Comparison of ENCODE assay signal across 14 mouse cellular contexts in genomic region chr5:124883877-124884276, GRCm38 (mm10). TPM values are rescaled to one million over a fixed set of nuclear protein-coding genes. Genes with fewer than 3 reads are reported as not detected.
A peak's percentile ranks its signal among the peaks of the same experiment; 100 is the strongest.
DNase-seq lines count a peak whose midpoint lies in the region; ATAC-seq lines count a peak whose summit lies in the region.
"Had no signal": no experiment of that assay in that cellular context is flagged by ENCODE, and none has a peak within 500 bp of the region (broad histone marks: within the 10 kb centered on the region; RNA-seq: fewer than 3 reads in every experiment).

No protein-coding gene starts in this region.

- peaks cover 45% of the 10 kb centered on the region for H3K36me3 ChIP-seq in embryonic facial prominence, embryonic 15.5 days
- peaks cover 100% of the 10 kb centered on the region for H3K36me3 ChIP-seq in embryonic facial prominence, embryonic 10.5 days (replicated peaks)

- H3K4me1 ChIP-seq in embryonic facial prominence, embryonic 15.5 days, result no peaks in the 10 kb centered on the region
- H3K4me1 ChIP-seq in embryonic facial prominence, embryonic 10.5 days, result no peaks in the 10 kb centered on the region
- H3K4me1 ChIP-seq: embryonic facial prominence, embryonic 13.5 days; intestine, embryonic 15.5 days; liver, embryonic 15.5 days; stomach, embryonic 15.5 days had no signal

- H3K9me3 ChIP-seq in embryonic facial prominence, embryonic 15.5 days (replicated peaks), result no peaks in the 10 kb centered on the region
- no peaks in the 10 kb centered on the region for H3K9me3 ChIP-seq in embryonic facial prominence, embryonic 10.5 days
- H3K9me3 ChIP-seq: embryonic facial prominence, embryonic 13.5 days; intestine, embryonic 15.5 days; liver, embryonic 15.5 days; megakaryocyte, embryonic 14.5 days; stomach, embryonic 15.5 days had no signal

- H3K27me3 ChIP-seq in embryonic facial prominence, embryonic 15.5 days, result no peaks in the 10 kb centered on the region
- H3K27me3 ChIP-seq in embryonic facial prominence, embryonic 10.5 days (replicated peaks; ENCODE audit: low read depth, poor library complexity, severe bottlenecking), result no peaks in the 10 kb centered on the region
- H3K27me3 ChIP-seq: embryonic facial prominence, embryonic 13.5 days; intestine, embryonic 15.5 days; liver, embryonic 15.5 days; megakaryocyte, embryonic 14.5 days; stomach, embryonic 15.5 days had no signal

- H3K27ac ChIP-seq in embryonic facial prominence, embryonic 15.5 days (replicated peaks), result peak overlapping the region; percentile 29; the same call in 1 of the 2 replicates
- H3K27ac ChIP-seq in embryonic facial prominence, embryonic 10.5 days (replicated peaks), result no peak overlapping the region
- H3K27ac ChIP-seq: embryonic facial prominence, embryonic 13.5 days; intestine, embryonic 15.5 days; liver, embryonic 15.5 days; stomach, embryonic 15.5 days had no signal

- no peak overlapping the region for H3K4me2 ChIP-seq in embryonic facial prominence, embryonic 15.5 days (replicated peaks)
- H3K4me2 ChIP-seq: embryonic facial prominence, embryonic 13.5 days; intestine, embryonic 15.5 days; liver, embryonic 15.5 days; stomach, embryonic 15.5 days had no signal

- H3K4me3 ChIP-seq in embryonic facial prominence, embryonic 15.5 days (replicated peaks), result no peak overlapping the region
- no peak overlapping the region for H3K4me3 ChIP-seq in embryonic facial prominence, embryonic 10.5 days
- H3K4me3 ChIP-seq: embryonic facial prominence, embryonic 13.5 days; intestine, embryonic 15.5 days; liver, embryonic 15.5 days; megakaryocyte, embryonic 14.5 days; stomach, embryonic 15.5 days had no signal

- DNase-seq in embryonic facial prominence, embryonic 10.5 days (ENCODE audit: low spot score), result no peak
- peak; percentile 86 for DNase-seq in cerebellum, adult 9-10 months
- peak; percentile 76 to 89 for DNase-seq in layer of hippocampus, adult 18-20 months (ENCODE audit: low spot score in 2 of 2)
- DNase-seq in right cerebral cortex, adult 18-20 months, result peak; percentile 74
- no peak for DNase-seq in testis, postnatal 10 days (ENCODE audit: low spot score)
- DNase-seq in adrenal gland, postnatal 25 days, result no peak
- DNase-seq in adipocyte (ENCODE audit: low spot score), result no peak
- DNase-seq: gastrocnemius, postnatal 14 days had no signal

- ATAC-seq in embryonic facial prominence, embryonic 15.5 days (ENCODE audit: insufficient number of reproducible peaks, low FRiP score, low TSS enrichment, low read depth), result no peak
- ATAC-seq: intestine, embryonic 15.5 days had no signal

- no peak overlapping the region for H3K9ac ChIP-seq in embryonic facial prominence, embryonic 15.5 days
- H3K9ac ChIP-seq: embryonic facial prominence, embryonic 13.5 days; intestine, embryonic 15.5 days; liver, embryonic 15.5 days; stomach, embryonic 15.5 days had no signal

- WGBS in embryonic facial prominence, embryonic 15.5 days, result 64% methylated on average over 6 of the region's 6 CpGs
- 87% methylated on average over 6 of the region's 6 CpGs for WGBS in embryonic facial prominence, embryonic 10.5 days

RNA-seq across cellular contexts. Expression of gene Zfp664, which starts 21.4 kb away (rescaled TPM):
- polyA plus RNA-seq in embryonic facial prominence, embryonic 15.5 days (2015; fragmentation: Nextera tagmentation; extraction: Ambion mirVana), result 87.2 and 90.4 TPM in 2 replicates
- 162 and 171 TPM in 2 replicates for polyA plus RNA-seq in embryonic facial prominence, embryonic 10.5 days (2016; fragmentation: Nextera tagmentation; extraction: Ambion mirVana)
- 10 to 100 TPM; 68.8 to 69.3 TPM for total RNA-seq in layer of hippocampus, adult 18-20 months (2021)
- total RNA-seq in adrenal gland, postnatal 25 days (2021), result 50.1 and 52.9 TPM in 2 replicates

RNA-seq across cellular contexts. Expression of gene Ccdc92, which starts 21.7 kb away (rescaled TPM):
- 10.0 and 11.7 TPM in 2 replicates for polyA plus RNA-seq in embryonic facial prominence, embryonic 15.5 days (2015; fragmentation: Nextera tagmentation; extraction: Ambion mirVana)
- polyA plus RNA-seq in embryonic facial prominence, embryonic 10.5 days (2016; fragmentation: Nextera tagmentation; extraction: Ambion mirVana), result 12.1 and 13.8 TPM in 2 replicates
- 10 to 100 TPM; 84.6 to 90.7 TPM for total RNA-seq in layer of hippocampus, adult 18-20 months (2021)
- 5.2 TPM in 2 replicates for total RNA-seq in adrenal gland, postnatal 25 days (2021)

Comparison
In these comparisons a context has a peak if more than half of its experiments do, and no peak if none do; other contexts are left out.
1. DNase-seq: peak in cerebellum, adult 9-10 months (single experiment), layer of hippocampus, adult 18-20 months (2 of 2) and right cerebral cortex, adult 18-20 months (single experiment); none in embryonic facial prominence, embryonic 10.5 days (single experiment), testis, postnatal 10 days (single experiment), adrenal gland, postnatal 25 days (single experiment) and adipocyte (single experiment).
2. RNA of gene Ccdc92, which starts 21.7 kb away (total RNA-seq): 84.6 to 90.7 TPM in layer of hippocampus, adult 18-20 months; 5.2 TPM in adrenal gland, postnatal 25 days; every median in the first group is over 10 times any median in the second.